Mouse (Mus musculus) E14TG2a.4 (cell line): Measurements from ENCODE around the gene Prox1.

Source experiments
- CTCF ChIP-seq: conservative IDR thresholded peaks from 2 replicates; pipeline ENCODE4 v1.5.1; 2014; ENCODE audit warnings: low read length
- POU5F1 ChIP-seq: IDR thresholded peaks from 2 replicates; pipeline ENCODE4 v1.6.1; 2014; ENCODE audit warnings: low read length, borderline replicate concordance

DNA sequence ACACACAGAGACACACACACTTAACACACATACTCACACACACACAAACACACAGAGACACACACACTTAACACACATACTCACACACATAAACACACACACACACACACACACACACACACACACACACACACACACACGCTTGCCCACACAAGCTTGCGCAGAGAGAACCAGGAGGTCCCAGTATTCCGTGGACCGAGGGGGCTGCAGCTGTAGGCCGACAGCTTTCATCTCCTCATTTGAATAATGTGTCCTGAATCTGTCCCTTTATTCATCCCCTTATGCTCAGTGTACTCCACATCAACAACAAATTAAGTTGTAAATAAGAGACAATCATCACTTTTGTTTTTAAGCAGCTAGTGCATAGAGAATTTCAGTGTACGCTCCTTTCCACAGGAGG is 17.9 kb downstream of the Prox1 start:
- TF ChIP-seq CTCF (no peak), POU5F1 (no peak)
